Mouse (Mus musculus): ENCODE measurements around the gene Olfr1417.

DNA sequence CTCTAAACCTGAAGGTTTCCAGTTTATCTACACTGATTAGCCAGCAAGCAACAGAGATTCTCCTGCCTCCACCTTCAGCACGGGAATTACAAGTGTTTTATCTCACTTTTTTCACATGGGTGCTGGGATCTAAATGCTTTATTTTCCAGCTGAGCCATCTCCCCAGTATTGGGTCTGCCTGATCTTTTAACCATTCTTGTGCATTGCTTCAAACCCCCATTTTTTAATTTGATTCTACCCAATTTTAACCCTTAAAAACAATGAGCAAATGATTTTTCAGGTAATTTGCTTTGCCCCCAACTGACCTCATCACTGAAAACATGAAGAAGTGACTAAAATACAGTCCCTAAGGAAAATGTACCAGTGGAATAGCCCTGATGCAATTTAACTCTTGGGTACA, 47.2 kb upstream of the Olfr1417 start, which contains the start of gene Olfr1420:
- no peak for TF ChIP-seq CTCF (IDR thresholded peaks at IDR 0.05; ENCODE audit: borderline replicate concordance, control insufficient read depth, extremely low read depth, insufficient read depth, low read length, poor library complexity)
- no peak for TF ChIP-seq POLR2A (IDR thresholded peaks at IDR 0.05; ENCODE audit: control insufficient read depth, extremely low read depth, insufficient read depth, low read length, poor library complexity)

Data from thymus, adult 2 months (tissue).